Mouse (Mus musculus): ENCODE data around the gene Orm2. TPM values are rescaled to one million over a fixed set of nuclear protein-coding genes. Genes with fewer than 3 reads are reported as not detected.

Orm2 gene
- not detected for total RNA-seq (2021)

DNA sequence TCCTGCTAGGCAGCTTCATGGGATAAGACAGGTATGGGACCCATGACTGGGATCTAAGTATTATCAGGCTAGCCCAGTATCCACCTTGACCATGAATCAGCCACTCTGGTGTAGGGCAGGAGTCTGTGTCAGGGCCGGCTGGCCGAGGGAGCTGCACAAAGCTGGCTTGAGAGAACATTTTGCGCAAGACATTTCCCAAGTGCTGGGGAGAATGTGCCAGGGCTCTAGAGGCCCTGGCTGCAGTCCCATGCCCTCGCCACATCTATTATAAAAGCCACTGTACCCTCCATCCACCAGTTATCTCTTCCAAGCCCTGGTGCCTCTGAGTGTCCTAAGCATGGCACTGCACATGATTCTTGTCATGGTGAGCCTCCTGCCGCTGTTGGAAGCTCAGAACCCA, at the start of gene Orm2:
TSS of gene Orm2 (plus strand) at position 300 of the 400 bp plus-strand sequence.
- DNase-seq = peak; percentile 18

DNA sequence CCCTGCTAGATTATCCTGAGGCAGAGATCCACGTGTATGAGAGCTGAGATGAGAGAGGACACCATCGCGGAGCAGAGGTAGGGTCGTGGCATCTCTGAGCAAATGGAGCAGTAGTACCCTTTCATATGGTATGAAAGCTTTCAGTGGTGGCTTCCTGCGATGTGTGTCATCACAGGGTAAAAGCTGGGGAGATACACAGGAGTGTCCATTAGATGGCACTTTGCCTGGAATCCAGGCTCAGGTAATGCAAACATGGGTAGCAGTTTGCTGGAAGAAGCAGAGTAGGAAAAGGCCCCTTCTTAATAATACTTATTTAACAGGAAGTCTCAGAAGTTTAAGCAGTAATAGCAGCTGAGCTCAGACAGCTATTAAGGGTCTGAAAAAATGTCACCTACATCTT, 48.2 kb upstream of the Orm2 start:
- no peak for DNase-seq

DNA sequence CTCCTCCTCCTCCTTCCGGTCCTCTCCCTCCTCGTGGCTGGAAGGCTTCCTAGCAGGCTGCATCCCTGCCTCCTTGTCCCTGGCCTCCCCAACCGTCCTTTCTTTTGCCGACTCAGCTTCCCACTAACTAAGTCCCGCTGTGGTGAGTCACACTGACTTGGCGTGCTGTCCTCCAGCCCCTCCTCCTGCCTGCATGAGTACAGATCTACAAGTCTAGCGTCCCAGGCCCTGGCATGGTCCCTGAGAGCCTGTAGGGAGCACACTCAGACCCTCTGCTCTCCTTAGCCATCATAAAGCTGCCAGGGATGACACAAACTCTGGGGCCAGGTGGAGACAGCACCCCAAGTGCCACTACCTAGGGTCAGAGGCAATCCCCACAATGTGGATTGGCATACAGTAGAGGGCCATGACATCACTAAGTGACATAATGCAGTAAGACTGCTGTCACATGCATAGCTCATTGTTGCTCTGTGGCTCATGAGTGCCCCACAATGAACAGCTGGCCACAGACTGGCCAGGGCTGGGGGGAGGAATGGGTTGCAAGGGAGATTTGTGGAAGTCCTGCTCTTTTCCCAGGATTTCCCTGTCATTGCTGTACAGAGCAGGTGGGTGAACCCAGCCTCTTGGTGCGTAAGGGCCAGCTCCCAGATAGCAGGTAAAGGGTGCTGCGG, 46.0 kb upstream of the Orm2 start:
- peak; percentile 65 for DNase-seq

DNA sequence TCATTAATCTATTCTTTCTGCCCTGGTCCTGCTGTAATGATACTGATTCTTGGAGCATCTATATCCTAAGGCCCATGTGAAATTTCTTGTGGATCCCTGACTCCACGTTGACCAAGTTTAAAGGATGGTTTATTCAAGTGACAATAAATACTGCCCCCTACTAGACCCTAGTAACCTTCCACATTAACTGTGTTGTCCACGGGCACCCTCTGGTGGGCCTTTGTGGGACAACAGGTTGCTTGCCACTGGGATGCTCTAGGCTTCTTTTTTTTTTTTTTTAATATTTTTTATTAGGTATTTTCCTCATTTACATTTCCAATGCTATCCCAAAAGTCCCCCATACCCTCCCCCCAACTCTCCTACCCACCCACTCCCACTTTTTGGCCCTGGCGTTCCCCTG, 42.7 kb upstream of the Orm2 start:
- DNase-seq = peak; percentile 88

DNA sequence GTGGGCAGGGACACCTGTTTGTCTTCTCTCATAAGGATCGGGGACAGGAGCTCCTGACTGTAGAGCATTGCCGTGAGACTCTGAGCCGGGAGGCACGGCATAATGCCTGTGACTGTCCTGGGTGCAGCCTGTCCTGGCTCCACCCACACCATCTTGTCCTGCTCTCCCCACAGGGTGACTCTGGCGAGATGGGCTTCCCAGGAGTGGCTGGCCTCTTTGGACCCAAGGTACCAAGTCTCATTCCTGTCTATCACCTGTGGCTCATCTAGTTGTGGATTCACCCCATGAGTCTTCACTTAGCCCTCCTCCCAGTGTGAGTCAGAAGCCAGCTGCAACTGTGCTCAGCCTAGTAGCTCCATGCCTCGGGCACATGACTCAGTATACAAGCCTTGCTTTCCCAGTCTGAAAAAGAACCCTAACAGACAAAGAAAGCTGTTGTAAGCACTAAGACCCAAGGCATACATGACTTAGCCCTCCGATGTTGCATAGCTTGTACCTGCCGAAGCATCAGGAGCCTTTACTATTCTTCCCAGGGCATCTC, 38.9 kb upstream of the Orm2 start:
- DNase-seq = no peak

DNA sequence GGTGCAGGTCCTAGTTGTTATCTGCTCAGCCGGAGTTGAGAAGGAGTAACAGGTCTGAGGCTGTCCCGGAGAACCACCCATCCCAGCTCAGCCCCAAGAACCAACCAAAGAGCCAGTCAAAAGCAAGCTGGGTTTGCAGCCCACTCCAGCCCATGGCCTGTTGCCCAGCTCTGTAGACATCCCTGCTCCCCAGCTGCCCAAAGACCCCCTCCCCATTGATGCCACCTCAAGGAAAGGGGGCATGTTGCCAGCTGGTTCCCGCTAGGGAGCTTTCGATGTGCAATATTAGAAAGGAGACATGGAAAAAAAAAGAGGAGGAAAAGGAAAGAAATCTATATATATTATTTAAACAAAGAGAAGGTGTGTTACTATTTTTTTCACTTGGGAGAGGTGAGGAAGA, 28.8 kb upstream of the Orm2 start:
- DNase-seq = no peak

DNA sequence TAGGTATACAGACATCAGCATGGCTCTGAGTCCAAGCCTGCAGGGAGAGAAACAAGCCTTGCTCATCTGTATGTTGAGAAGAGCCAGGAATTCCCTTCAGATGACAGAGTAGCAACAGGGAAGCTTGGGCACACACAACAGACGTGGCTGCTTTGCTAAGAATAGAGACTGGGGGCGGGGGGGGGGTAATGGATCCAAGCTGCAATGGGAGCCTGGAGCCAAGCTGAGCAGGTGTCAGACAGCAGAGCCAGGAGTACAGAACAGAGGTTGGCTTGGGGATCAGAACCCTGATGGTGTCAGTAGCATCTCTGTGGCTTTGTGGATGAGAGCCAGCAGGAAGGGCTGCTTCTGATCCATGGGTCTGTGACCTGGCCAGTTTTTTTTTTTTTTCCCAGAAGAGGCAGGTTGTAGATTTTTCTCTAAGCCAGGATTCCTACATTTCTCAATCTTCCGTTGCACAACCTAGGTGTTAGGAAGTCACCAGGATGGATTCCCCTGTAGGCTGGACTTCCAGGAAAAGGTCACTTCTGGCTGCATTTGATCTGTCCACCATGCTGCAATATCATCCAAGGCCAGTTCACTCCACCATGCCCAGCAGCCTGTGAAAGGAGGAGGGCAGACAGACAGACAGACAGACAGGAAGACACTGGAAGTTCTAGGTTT, 23.7 kb upstream of the Orm2 start:
- no peak for DNase-seq

DNA sequence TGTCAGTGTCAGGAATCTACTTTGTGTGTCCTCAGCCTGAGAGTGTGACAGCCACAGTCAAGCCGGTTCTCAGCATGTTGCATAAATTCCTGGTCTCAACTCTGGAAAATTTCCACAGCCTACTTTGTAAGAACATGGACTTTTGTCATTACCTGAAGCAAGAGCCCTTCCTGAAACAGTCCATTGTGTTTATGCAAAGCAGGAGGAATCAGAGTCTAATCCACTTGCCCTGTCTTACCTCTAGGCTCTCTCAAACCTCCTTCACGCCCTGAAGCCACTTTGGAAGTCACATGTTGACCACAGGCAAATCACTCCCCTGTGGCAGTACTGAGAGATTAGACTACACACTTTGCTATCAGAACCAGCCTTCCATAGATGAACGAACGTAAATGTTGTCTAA, 19.8 kb upstream of the Orm2 start:
- DNase-seq = no peak

DNA sequence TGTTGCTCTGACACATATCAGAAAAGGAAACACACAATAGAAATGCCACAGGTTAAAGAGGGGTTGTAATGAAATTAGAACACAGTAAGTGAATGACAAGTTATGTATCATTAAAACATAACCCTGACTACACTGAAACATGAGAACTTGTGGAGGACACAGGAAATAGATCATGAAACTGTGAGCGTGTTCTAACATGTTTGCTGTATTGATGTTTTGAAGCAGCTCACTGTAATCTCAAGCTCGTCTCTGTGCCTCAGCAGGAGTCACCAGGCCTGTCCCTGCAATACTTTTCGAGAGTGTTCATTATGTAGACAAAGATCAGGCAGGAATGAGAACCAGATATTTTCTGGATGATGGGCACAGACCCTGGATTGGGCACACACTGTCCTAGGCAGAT, 18.6 kb upstream of the Orm2 start:
- DNase-seq = no peak

DNA sequence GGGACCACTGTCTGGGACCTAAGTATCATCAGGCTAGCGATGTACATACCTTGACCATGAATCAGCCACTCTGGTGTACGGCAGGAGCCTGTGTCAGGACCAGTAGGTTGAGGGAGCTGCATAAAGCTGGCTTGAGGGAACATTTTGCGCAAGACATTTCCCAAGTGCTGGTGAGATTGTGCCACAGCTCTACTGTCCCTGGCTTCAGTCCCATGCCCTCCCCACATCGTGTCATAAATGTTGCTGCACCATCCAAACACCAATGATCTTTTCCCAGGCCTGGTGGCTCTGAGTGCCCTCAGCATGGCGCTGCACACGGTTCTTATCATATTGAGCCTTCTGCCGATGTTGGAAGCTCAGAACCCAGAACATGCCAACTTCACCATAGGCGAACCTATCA, 18.0 kb upstream of the Orm2 start, which contains the start of gene Orm1:
TSS of gene Orm1 (plus strand) at position 266 of the 400 bp plus-strand sequence.
- DNase-seq = no peak

DNA sequence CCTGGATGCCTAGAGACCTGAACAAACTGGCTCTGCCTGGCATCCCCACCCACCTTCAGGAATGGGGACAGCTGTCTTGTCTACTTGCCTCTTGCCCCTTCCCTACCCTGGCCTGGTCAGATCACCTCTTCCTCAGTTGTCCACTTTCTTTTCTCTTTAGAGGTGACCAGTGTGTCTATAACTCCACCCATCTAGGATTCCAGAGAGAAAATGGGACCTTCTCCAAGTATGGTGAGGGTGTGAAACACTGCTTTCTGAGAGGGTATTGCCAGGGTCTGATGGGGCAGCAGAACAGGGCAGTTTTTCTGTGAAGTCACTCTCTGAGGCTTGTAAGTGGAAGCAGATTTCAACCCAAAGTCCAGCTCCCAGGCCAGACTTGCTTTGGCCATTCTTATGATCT, 17.0 kb upstream of the Orm2 start:
- DNase-seq = no peak

DNA sequence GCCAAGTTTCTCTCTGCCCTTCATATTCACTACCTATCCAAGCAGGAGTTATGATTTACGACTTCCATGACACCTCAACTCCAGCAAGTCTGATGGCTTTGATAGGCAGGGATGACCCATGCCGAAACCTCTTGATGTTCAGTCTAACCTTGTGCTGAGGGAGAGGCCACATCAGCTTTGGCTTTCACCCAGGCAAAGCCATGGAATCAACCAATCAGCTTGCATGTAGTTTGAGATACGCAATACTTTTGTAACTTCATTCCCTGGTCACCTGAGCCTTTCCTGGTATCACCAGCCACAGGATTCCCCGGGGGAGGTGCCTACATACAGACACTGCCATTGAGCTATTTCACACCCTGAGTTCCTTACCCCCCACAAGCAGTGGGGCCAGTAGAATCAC, 15.6 kb upstream of the Orm2 start:
- no peak for DNase-seq

DNA sequence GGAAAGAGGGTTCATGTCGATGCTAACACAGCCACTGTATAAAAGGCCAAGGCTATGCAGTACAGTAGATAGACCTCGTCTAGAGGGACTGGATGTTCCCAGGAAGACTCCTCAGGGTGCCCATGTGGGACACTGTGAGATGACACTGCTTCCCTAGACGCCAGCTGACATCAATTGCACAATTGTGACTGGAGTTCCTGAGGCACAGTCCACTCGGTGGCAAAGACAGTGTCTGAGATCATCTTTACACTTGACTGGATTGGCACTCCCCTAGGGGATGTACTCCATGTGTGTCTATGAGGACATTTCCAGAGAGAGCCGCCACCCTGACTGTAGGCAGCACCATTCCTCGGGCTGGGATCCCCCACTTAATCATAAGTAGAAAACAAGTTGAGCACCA, 13.7 kb upstream of the Orm2 start:
- DNase-seq = no peak

DNA sequence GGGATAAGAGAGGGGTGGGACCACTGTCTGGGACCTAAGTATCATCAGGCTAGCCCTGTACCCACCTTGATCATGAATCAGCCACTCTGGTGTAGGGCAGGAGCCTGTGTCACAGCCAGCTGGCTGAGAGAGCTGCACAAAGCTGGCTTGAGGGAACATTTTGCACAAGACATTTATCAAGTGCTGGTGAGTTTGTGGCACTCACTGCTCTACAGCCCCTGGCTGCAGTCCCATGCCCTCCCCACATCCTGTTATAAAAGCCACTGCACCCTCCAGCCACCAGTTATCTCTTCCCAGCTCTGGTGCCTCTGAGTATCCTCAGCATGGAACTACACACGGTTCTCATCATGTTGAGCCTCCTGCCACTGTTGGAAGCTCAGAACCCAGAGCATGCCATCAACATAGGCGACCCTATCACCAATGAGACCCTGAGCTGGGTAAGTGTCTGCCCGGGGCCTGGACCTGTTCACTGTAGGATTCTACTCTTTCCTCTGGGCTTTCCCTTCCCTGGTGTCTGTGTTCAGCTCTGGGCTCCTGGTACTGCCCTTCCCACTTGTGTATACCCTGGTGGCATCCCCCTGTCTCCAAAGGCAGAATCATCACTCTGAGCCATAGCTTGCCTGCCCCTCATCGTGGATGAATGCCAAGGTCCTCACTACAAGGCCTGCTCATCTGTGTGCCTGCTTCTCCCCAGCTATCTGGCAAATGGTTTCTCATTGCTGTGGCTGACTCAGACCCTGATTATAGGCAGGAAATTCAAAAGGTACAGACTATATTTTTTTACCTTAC, 6.2 kb upstream of the Orm2 start, which contains the start of gene Orm3:
TSS of gene Orm3 (plus strand) at position 286 of the 789 bp plus-strand sequence.
- DNase-seq = peak; percentile 46

DNA sequence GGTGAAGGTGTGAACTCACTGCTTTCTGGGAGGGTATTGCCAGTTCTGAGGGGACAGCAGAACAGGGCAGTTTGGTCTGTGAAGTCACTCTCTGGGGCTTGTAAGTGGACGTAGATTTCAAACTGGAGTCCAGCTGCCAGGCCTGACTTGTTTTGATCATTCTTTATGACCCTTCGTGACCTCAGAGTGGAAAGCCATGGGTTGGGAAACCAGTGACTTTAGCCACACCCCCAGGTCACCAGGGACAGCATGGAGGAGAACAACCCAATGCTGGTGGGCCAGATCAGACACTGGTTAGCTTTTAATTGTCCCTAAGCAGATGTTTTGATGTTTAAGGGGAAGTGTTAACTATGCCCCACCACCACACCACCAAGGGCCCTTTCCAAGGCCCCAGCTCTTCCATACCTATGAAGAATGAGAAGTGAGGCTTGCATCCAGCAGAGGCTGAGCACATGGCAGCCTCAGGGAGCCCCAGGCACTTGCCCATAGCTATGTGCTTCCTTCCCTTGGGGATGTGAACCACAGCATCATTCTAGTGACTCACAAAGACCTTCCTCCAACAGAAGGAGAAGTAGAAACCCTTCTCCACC, 5.2 kb upstream of the Orm2 start:
- DNase-seq = no peak

DNA sequence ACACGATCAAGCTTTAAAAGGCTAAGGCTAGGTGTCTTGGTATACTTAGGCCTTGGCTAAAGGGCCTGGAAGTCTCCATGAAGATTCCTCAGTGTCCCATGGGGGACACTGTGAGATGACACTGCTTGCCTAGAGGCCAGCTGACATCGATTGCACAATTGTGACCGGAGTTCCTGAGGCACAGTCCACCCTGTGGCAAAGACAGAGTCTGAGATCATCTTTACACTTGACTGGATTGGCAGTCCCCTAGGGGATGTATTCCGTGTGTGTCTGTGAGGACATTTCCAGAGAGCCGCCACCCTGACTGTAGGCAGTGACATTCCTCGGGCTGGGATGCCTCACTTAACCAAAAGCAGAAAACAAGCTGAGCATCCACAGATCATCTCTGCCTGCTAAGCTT, 2.4 kb upstream of the Orm2 start:
- no peak for DNase-seq

DNA sequence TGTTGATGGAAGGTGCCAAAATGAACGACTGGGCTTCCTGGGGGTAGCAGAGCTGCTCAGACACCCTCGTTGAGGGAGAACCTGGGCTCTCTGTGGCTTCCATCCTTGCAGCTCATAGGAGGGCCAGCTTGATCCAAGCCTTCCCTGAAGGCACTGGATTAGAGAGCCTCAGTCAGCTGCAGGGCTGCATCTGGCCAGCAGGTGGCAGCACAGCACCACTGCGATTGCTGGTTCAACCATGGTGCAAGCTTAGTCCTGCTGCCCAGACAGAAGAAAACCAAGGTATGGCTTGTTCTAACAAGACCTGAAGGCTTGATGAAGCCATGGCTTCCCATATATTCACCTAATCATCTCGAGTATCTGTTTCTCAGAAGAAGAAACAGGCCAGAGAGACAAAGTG, 6.3 kb downstream of the Orm2 start:
- peak; percentile 94 for DNase-seq

DNA sequence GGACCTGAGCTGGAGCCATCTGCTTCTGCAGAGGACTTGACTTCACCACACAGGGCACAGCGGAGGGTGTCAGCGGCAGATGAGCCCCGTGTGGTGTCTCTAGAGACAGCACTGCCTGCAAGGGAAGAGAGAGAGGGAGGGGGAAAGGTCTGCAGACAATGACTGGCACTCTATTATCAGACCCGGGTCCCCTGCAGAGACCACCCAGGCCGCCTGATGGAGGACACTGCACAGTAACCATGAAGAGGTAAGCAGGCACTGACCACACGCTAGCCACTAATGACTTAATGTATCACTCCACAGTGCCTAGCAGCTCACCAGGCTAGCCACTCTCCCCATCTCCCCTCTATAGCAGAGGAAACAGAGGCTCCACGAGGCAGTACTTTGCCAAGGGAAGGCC, 8.6 kb downstream of the Orm2 start:
- no peak for DNase-seq

DNA sequence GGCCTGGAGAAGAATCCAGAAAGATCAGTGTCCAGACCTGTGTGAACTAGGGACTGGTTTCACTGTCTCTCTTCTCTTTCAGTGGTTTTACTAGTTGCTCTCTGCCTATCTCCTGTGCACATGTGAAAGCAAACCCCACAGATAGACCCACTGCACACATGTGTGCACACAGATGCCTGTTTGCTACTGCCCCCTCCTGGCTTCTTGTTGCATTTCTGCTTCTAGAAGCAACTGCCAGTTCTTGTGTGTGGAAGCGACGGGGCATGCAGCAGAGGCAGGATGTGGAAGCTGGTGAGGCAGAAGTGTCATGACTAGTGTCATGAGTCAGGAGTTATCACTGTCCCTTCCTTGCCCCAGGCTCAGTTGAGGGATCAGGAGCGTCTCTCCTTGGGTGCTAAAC, 9.6 kb downstream of the Orm2 start:
- DNase-seq = peak; percentile 47

DNA sequence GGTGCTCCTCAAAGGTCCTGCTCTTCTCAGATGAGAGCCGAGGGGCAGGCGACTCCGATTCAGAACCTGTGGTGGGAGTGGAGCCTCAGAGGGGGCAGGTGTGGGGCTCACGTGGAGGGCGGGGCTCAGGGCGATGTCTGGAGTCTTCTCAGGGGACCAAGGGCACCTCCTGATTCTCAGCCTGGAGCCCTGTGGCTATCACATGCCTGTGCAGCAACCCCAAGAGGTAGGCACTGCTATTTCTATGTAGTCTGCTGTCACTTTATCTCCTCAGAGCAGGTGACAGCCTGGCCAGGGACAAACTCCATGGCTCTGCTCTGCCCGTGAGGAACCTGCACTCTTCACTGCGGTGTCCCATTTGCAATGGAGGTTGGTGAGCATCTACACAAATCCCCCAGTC, 11.2 kb downstream of the Orm2 start:
- no peak for DNase-seq

DNA sequence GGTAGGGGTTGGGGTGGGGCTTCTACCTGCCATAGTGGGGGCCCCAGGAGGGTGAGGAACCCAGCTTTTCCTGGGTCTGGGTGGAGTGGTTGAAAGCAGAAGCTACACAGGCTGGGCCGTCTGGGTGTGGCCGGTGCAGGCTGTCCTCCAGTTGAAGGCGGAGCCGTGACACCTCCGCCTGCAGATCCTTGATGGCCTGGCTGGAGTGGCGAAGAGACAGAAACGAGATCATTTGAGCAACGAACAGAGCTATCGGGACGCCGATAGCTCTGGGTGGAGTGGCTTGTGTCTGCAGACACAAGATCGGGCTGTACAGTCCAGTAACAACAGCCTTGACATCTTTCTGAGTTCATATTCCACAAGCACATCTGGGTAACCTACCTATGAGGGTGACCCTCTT, 12.1 kb downstream of the Orm2 start:
- no peak for DNase-seq

DNA sequence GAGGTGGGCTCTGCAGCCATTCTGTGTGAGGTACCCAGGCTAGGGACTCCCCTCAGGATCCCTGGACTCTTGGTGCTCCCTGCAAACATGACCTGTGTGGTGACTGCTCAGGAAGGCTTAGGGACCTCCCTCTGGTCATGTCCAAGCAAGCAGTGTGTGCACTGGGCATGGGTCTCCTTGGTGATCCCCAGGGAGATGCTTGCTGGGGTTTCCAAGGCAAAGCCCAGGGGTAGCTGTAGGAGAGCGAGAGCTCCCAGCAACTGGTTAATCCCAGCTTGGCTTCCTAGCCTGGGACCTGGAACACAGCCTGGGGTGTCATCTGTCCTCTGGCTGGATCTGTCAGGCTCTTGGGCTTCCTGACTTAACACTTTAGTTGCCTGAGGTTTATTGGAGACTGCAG, 13.1 kb downstream of the Orm2 start:
- DNase-seq = peak; percentile 66

DNA sequence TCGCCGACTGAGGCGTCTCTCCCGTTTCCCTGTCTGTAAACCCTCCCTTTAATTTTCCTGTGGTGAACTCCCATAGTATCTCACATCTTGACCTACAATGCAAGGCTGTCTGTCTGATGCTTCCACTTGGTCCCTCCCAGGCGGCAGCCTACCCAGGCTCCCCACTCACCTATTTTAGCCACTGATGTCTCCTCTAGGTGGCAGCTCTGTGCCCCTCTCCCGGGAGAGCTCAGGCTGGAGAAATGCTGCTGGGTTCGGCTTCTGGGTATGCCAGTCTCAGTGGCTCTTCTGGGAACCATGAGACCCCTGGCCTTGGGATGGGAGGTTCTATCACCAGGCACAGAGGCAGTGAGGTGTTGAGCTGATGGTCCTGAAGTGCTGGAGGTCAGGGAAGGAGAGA, 15.2 kb downstream of the Orm2 start:
- DNase-seq = no peak
